Mouse (Mus musculus) forebrain, embryonic 10.5 days (tissue): ENCODE measurements at regions not wholly inside any gene's neighbourhood (a gene's known extent, or its start where the extent isn't known, plus 50 kb on each side); places are given as distances from the start of the nearest gene placed in this dataset.

Experiments
- DNase-seq: peaks from one replicate; pipeline ENCODE4 v3.0.0-alpha.2; 2017; ENCODE audit warnings: low spot score; ENCODE audit errors: extremely low spot score
- H3K27ac ChIP-seq: fragments of 300-500 bp; sonication (generic); 2 replicates; pipeline ENCODE4 v1.5.1; 2016; ENCODE audit warnings: mild to moderate bottlenecking
- H3K27me3 ChIP-seq: fragments of 300-500 bp; sonication (generic); 2 replicates; pipeline ENCODE4 v1.6.1; 2016; ENCODE audit warnings: mild to moderate bottlenecking; ENCODE audit not compliant: poor library complexity, severe bottlenecking
- H3K36me3 ChIP-seq: fragments of 300-500 bp; sonication (generic); replicated peaks from 2 replicates; pipeline ENCODE4 v1.6.1; 2016; ENCODE audit warnings: mild to moderate bottlenecking, moderate library complexity
- H3K4me1 ChIP-seq: fragments of 300-500 bp; sonication (generic); 2 replicates; pipeline ENCODE4 v1.6.1; 2016
- H3K4me3 ChIP-seq: fragments of 300-500 bp; sonication (generic); 2 replicates; pipeline ENCODE4 v1.5.1; 2016; ENCODE audit warnings: mild to moderate bottlenecking, moderate library complexity
- H3K9me3 ChIP-seq: fragments of 300-500 bp; sonication (generic); 2 replicates; pipeline ENCODE4 v1.6.1; 2016; ENCODE audit warnings: mild to moderate bottlenecking, moderate library complexity
- WGBS: fragments of 180-500 bp; shearing (Covaris S2); methylation state at CpG from one replicate; pipeline ENCODE4 v1.1.7; 2016; 5-methylcytosine and 5-hydroxymethylcytosine counted together

- Histone ChIP-seq H3K4me1 (no peaks in the 10 kb centered on the region), H3K36me3 (no peaks in the 10 kb centered on the region), H3K27me3 (no peaks in the 10 kb centered on the region), H3K9me3 (no peaks in the 10 kb centered on the region), H3K27ac (no peak overlapping the region), H3K4me3 (no peak overlapping the region)
- 94% methylated on average over 10 of the region's 10 CpGs for WGBS
- no peak for DNase-seq
These were observed 1143.8 kb downstream of the 4930447A16Rik start for GRCm38 (mm10) chr15:38569011-38569640.

GRCm38 (mm10) chr15:38570144-38570543 lies 1144.8 kb downstream of the 4930447A16Rik start:
- H3K9me3 ChIP-seq = no peaks in the 10 kb centered on the region
- no peaks in the 10 kb centered on the region for H3K36me3 ChIP-seq
- H3K4me3 ChIP-seq = no peak overlapping the region
- H3K27ac ChIP-seq = no peak overlapping the region
- H3K27me3 ChIP-seq = no peaks in the 10 kb centered on the region
- WGBS = 90% methylated on average over 8 of the region's 8 CpGs
- DNase-seq = no peak
- no peaks in the 10 kb centered on the region for H3K4me1 ChIP-seq

GRCm38 (mm10) chr15:38570735-38571134 lies 1145.4 kb downstream of the 4930447A16Rik start:
- no peaks in the 10 kb centered on the region for H3K4me1 ChIP-seq
- no peak for DNase-seq
- no peak overlapping the region for H3K4me3 ChIP-seq
- 70% methylated on average over 8 of the region's 8 CpGs for WGBS
- no peaks in the 10 kb centered on the region for H3K36me3 ChIP-seq
- no peaks in the 10 kb centered on the region for H3K27me3 ChIP-seq
- no peaks in the 10 kb centered on the region for H3K9me3 ChIP-seq
- no peak overlapping the region for H3K27ac ChIP-seq

GRCm38 (mm10) chr15:38572652-38573051 lies 1147.3 kb downstream of the 4930447A16Rik start:
- H3K27ac ChIP-seq = no peak overlapping the region
- H3K27me3 ChIP-seq = no peaks in the 10 kb centered on the region
- WGBS = 93% methylated on average over 4 of the region's 4 CpGs
- no peak for DNase-seq
- H3K36me3 ChIP-seq = no peaks in the 10 kb centered on the region
- no peaks in the 10 kb centered on the region for H3K9me3 ChIP-seq
- no peak overlapping the region for H3K4me3 ChIP-seq
- H3K4me1 ChIP-seq = no peaks in the 10 kb centered on the region

GRCm38 (mm10) chr15:38574447-38574846 lies 1149.1 kb downstream of the 4930447A16Rik start:
- no peak for DNase-seq
- no peaks in the 10 kb centered on the region for H3K9me3 ChIP-seq
- no peaks in the 10 kb centered on the region for H3K27me3 ChIP-seq
- no peaks in the 10 kb centered on the region for H3K4me1 ChIP-seq
- WGBS = 86% methylated on average over 8 of the region's 8 CpGs
- H3K27ac ChIP-seq = no peak overlapping the region
- no peaks in the 10 kb centered on the region for H3K36me3 ChIP-seq
- H3K4me3 ChIP-seq = no peak overlapping the region

- WGBS = 87% methylated on average over 4 of the region's 4 CpGs
- no peaks in the 10 kb centered on the region for H3K4me1 ChIP-seq
- H3K4me3 ChIP-seq = no peak overlapping the region
- no peak overlapping the region for H3K27ac ChIP-seq
- no peaks in the 10 kb centered on the region for H3K27me3 ChIP-seq
- H3K9me3 ChIP-seq = no peaks in the 10 kb centered on the region
- DNase-seq = no peak
- no peaks in the 10 kb centered on the region for H3K36me3 ChIP-seq
These were observed 1149.9 kb downstream of the 4930447A16Rik start for GRCm38 (mm10) chr15:38575254-38575653.

GRCm38 (mm10) chr15:38577691-38578090 lies 1152.3 kb downstream of the 4930447A16Rik start:
- WGBS = 96% methylated on average over 4 of the region's 4 CpGs
- H3K4me3 ChIP-seq = no peak overlapping the region
- H3K36me3 ChIP-seq = no peaks in the 10 kb centered on the region
- H3K27ac ChIP-seq = no peak overlapping the region
- DNase-seq = no peak
- H3K27me3 ChIP-seq = no peaks in the 10 kb centered on the region
- H3K4me1 ChIP-seq = no peaks in the 10 kb centered on the region
- H3K9me3 ChIP-seq = no peaks in the 10 kb centered on the region

- Histone ChIP-seq H3K9me3 (no peaks in the 10 kb centered on the region), H3K36me3 (no peaks in the 10 kb centered on the region), H3K27me3 (no peaks in the 10 kb centered on the region), H3K4me1 (no peaks in the 10 kb centered on the region), H3K4me3 (no peak overlapping the region), H3K27ac (no peak overlapping the region)
- DNase-seq = no peak
- 86% methylated on average over 4 of the region's 4 CpGs for WGBS
These were observed 1154.1 kb downstream of the 4930447A16Rik start for GRCm38 (mm10) chr15:38579481-38579880.

GRCm38 (mm10) chr15:38583500-38583899 lies 1158.1 kb downstream of the 4930447A16Rik start:
- no peak for DNase-seq
- Histone ChIP-seq H3K27me3 (no peaks in the 10 kb centered on the region), H3K9me3 (no peaks in the 10 kb centered on the region), H3K27ac (no peak overlapping the region), H3K36me3 (no peaks in the 10 kb centered on the region), H3K4me3 (no peak overlapping the region), H3K4me1 (peaks cover 16% of the 10 kb centered on the region)
- 89% methylated on average over 5 of the region's 5 CpGs for WGBS

GRCm38 (mm10) chr15:38584425-38584824 lies 1159.1 kb downstream of the 4930447A16Rik start:
- H3K4me3 ChIP-seq = no peak overlapping the region
- no peak overlapping the region for H3K27ac ChIP-seq
- DNase-seq = no peak
- no peaks in the 10 kb centered on the region for H3K9me3 ChIP-seq
- H3K27me3 ChIP-seq = no peaks in the 10 kb centered on the region
- H3K36me3 ChIP-seq = no peaks in the 10 kb centered on the region
- peaks cover 16% of the 10 kb centered on the region for H3K4me1 ChIP-seq
- WGBS = 89% methylated on average over 6 of the region's 6 CpGs

GRCm38 (mm10) chr15:38585610-38586009 lies 1160.3 kb downstream of the 4930447A16Rik start:
- Histone ChIP-seq H3K36me3 (no peaks in the 10 kb centered on the region), H3K27ac (peak overlapping the region; percentile 17; the same call in 1 of the 2 replicates), H3K27me3 (no peaks in the 10 kb centered on the region), H3K9me3 (no peaks in the 10 kb centered on the region), H3K4me3 (no peak overlapping the region), H3K4me1 (peaks cover 16% of the 10 kb centered on the region)
- 89% methylated on average over 4 of the region's 4 CpGs for WGBS
- DNase-seq = no peak

- Histone ChIP-seq H3K4me3 (no peak overlapping the region), H3K27ac (no peak overlapping the region), H3K9me3 (no peaks in the 10 kb centered on the region), H3K36me3 (no peaks in the 10 kb centered on the region), H3K4me1 (peaks cover 16% of the 10 kb centered on the region), H3K27me3 (no peaks in the 10 kb centered on the region)
- WGBS = 80% methylated on average over 10 of the region's 10 CpGs
- no peak for DNase-seq
These were observed 1161.2 kb downstream of the 4930447A16Rik start for GRCm38 (mm10) chr15:38586594-38586993.

- H3K4me1 ChIP-seq = peaks cover 16% of the 10 kb centered on the region
- no peaks in the 10 kb centered on the region for H3K9me3 ChIP-seq
- H3K4me3 ChIP-seq = no peak overlapping the region
- no peak for DNase-seq
- H3K27ac ChIP-seq = no peak overlapping the region
- WGBS = 82% methylated on average over 5 of the region's 5 CpGs
- H3K36me3 ChIP-seq = no peaks in the 10 kb centered on the region
- no peaks in the 10 kb centered on the region for H3K27me3 ChIP-seq
These were observed 1162.9 kb downstream of the 4930447A16Rik start for GRCm38 (mm10) chr15:38588268-38588667.

GRCm38 (mm10) chr15:38589010-38589409 lies 1163.7 kb downstream of the 4930447A16Rik start:
- Histone ChIP-seq H3K9me3 (no peaks in the 10 kb centered on the region), H3K27ac (no peak overlapping the region), H3K36me3 (no peaks in the 10 kb centered on the region), H3K4me3 (no peak overlapping the region), H3K4me1 (peaks cover 16% of the 10 kb centered on the region), H3K27me3 (no peaks in the 10 kb centered on the region)
- DNase-seq = no peak
- WGBS = 81% methylated on average over 2 of the region's 2 CpGs
